Mouse (Mus musculus): ENCODE measurements around the gene Elof1. TPM values are rescaled to one million over a fixed set of nuclear protein-coding genes. Genes with fewer than 3 reads are reported as not detected.

Gene Elof1
- polyA plus RNA-seq, 3 experiments from 2014 or later, result 76.4 to 98.9 (median 89.4) TPM

- ATAC-seq, result peak; percentile 84
Measured at GRCm38 (mm10) chr9:22135644-22136390, 18.8 kb upstream of the Elof1 start, which contains the start of gene Acp5. TSS of gene Acp5 (minus strand) at chr9:22135711.

GRCm38 (mm10) chr9:22134988-22135643 lies 18.1 kb upstream of the Elof1 start:
- ATAC-seq, result no peak

GRCm38 (mm10) chr9:22134246-22134890 lies 17.4 kb upstream of the Elof1 start:
- peak; percentile 25 for ATAC-seq

- peak; percentile 35 for ATAC-seq
Measured at GRCm38 (mm10) chr9:22132220-22132619, 15.2 kb upstream of the Elof1 start.

- ATAC-seq, result peak; percentile 37
Measured at GRCm38 (mm10) chr9:22131226-22131981, 14.4 kb upstream of the Elof1 start.

GRCm38 (mm10) chr9:22125246-22126027 lies 8.5 kb upstream of the Elof1 start:
- no peak for ATAC-seq

GRCm38 (mm10) chr9:22124169-22124568 lies 7.2 kb upstream of the Elof1 start:
- ATAC-seq, result no peak

GRCm38 (mm10) chr9:22123069-22123609 lies 6.2 kb upstream of the Elof1 start:
- no peak for ATAC-seq

GRCm38 (mm10) chr9:22122005-22122404 lies 5.0 kb upstream of the Elof1 start:
- ATAC-seq, result no peak

GRCm38 (mm10) chr9:22121545-22121944 lies 4.6 kb upstream of the Elof1 start:
- ATAC-seq, result no peak

GRCm38 (mm10) chr9:22119543-22119942 lies 2.6 kb upstream of the Elof1 start:
- ATAC-seq, result no peak

GRCm38 (mm10) chr9:22117754-22118456 lies 933 bp upstream of the Elof1 start:
- ATAC-seq, result peak; percentile 53

GRCm38 (mm10) chr9:22116086-22116485 lies 886 bp downstream of the Elof1 start:
- no peak for ATAC-seq

- no peak for ATAC-seq
Measured at GRCm38 (mm10) chr9:22115635-22116034, 1.3 kb downstream of the Elof1 start.

- ATAC-seq, result no peak
Measured at GRCm38 (mm10) chr9:22108194-22108593, 8.8 kb downstream of the Elof1 start.

- no peak for ATAC-seq
Measured at GRCm38 (mm10) chr9:22099922-22100321, 17.1 kb downstream of the Elof1 start.

GRCm38 (mm10) chr9:22098993-22099696 lies 17.8 kb downstream of the Elof1 start, which contains the start of gene Cnn1:
TSS of gene Cnn1 (plus strand) at chr9:22099216.
- no peak for ATAC-seq

- peak; percentile 99 for ATAC-seq
Measured at GRCm38 (mm10) chr9:22095854-22096307, 21.1 kb downstream of the Elof1 start.

GRCm38 (mm10) chr9:22092746-22093145 lies 24.2 kb downstream of the Elof1 start:
- ATAC-seq, result no peak

GRCm38 (mm10) chr9:22089986-22090385 lies 27.0 kb downstream of the Elof1 start:
- ATAC-seq, result no peak

Measured in inflammation-experienced regulatory T-cells, adult 6 months (primary cell).